Mouse (Mus musculus) embryonic facial prominence, embryonic 14.5 days (tissue): ENCODE results near the gene Tctn1. TPM values are rescaled to one million over a fixed set of nuclear protein-coding genes. Genes with fewer than 3 reads are reported as not detected.

Experiments
- ATAC-seq: fragments of 200-750 bp; cut with Nextera tagmentation; 2 replicates; pipeline ENCODE4 v1.8.0; 2017; ENCODE audit warnings: low read depth, moderate number of reproducible peaks, moderate TSS enrichment
- DNase-seq: peaks from one replicate; pipeline ENCODE4 v3.0.0-alpha.2; 2015; ENCODE audit warnings: low spot score
- H3K27ac ChIP-seq: fragments of 300-500 bp; sonication (generic); replicated peaks from 2 replicates; pipeline ENCODE4 v1.5.1; 2014; ENCODE audit warnings: low read depth, mild to moderate bottlenecking, low read length, moderate library complexity
- H3K27me3 ChIP-seq: fragments of 300-500 bp; sonication (generic); replicated peaks from 2 replicates; pipeline ENCODE4 v1.6.1; 2014; ENCODE audit warnings: low read length; ENCODE audit not compliant: control insufficient read depth, insufficient read depth
- H3K36me3 ChIP-seq: fragments of 300-500 bp; sonication (generic); 2 replicates; pipeline ENCODE4 v1.6.1; 2014; ENCODE audit warnings: low read length, mixed read lengths; ENCODE audit not compliant: control insufficient read depth, insufficient read depth
- H3K4me1 ChIP-seq: fragments of 300-500 bp; sonication (generic); 2 replicates; pipeline ENCODE4 v1.6.1; 2014; ENCODE audit warnings: antibody characterized with exemption, low read length; ENCODE audit not compliant: control insufficient read depth, insufficient read depth
- H3K4me2 ChIP-seq: fragments of 300-500 bp; sonication (generic); 2 replicates; pipeline ENCODE4 v1.6.1; 2014; ENCODE audit warnings: low read depth, mild to moderate bottlenecking, low read length, moderate library complexity, mixed read lengths
- H3K4me3 ChIP-seq: fragments of 300-500 bp; sonication (generic); 2 replicates; pipeline ENCODE4 v1.5.1; 2014; ENCODE audit warnings: low read depth, mild to moderate bottlenecking, low read length
- H3K9ac ChIP-seq: fragments of 300-500 bp; sonication (generic); 2 replicates; pipeline ENCODE4 v1.6.1; 2014; ENCODE audit warnings: low read depth, mild to moderate bottlenecking, low read length, moderate library complexity, mixed read lengths
- H3K9me3 ChIP-seq: fragments of 300-500 bp; sonication (generic); 2 replicates; pipeline ENCODE4 v1.6.1; 2016; ENCODE audit warnings: low read length; ENCODE audit not compliant: control insufficient read depth
- WGBS: fragments of 180-500 bp; shearing (Covaris S2); extraction: QIAGEN DNeasy Blood & Tissue Kit; methylation state at CpG from one replicate; pipeline ENCODE4 v1.1.7; 2014; 5-methylcytosine and 5-hydroxymethylcytosine counted together
- polyA plus RNA-seq: library from polyadenylated mRNA; unstranded; fragments of >200 nt; fragmentation: Nextera tagmentation; extraction: Ambion mirVana; gene quantifications from 2 replicates; pipeline ENCODE4 v1.2.1, GENCODE M21; 2014

The Tctn1 gene
- polyA plus RNA-seq, 1 experiment from 2014 or later = 5.1 TPM

DNA sequence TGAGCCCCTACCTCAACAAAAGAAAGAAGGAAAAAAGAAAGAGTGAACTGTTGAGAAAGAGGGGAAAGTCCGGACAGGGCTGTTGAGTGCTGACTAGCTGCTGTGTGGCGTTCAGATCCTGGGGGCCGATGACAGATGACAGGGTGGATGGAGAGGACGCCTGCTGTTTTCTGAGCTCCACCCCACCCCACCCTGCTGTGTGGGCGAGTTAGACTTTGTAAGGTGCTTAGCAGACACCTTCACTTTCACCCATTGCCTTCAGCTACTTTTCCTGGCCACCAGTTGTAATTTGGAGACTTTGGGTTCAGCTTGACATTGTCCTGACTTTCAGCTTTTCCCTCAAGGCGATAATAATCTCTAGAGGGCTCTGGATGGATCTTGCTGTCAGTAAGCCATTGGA lies 26.9 kb upstream of the Tctn1 start:
- H3K9me3 ChIP-seq = 0 out of 2 replicates have a peak, but pooled peaks cover 4% of the 10 kb centered on the region
- ATAC-seq (no peak), DNase-seq (no peak)
- H3K4me2 ChIP-seq = no peak overlapping the region
- H3K36me3 ChIP-seq = 0 out of 2 replicates have a peak, but pooled peaks cover 14% of the 10 kb centered on the region
- no peak overlapping the region for H3K4me3 ChIP-seq
- H3K27ac ChIP-seq = no peak overlapping the region
- WGBS = 54% methylated on average over 6 of the region's 6 CpGs
- H3K9ac ChIP-seq = no peak overlapping the region
- H3K4me1 ChIP-seq = peaks cover 2% of the 10 kb centered on the region; the same call in 1 of the 2 replicates
- no peaks in the 10 kb centered on the region for H3K27me3 ChIP-seq

GRCm38 (mm10) chr5:122288147-122288811 lies 24.0 kb upstream of the Tctn1 start:
- no peak overlapping the region for H3K27ac ChIP-seq
- no peak overlapping the region for H3K4me2 ChIP-seq
- 0 out of 2 replicates have a peak, but pooled peaks cover 14% of the 10 kb centered on the region for H3K36me3 ChIP-seq
- H3K4me3 ChIP-seq = no peak overlapping the region
- H3K4me1 ChIP-seq = peaks cover 12% of the 10 kb centered on the region
- H3K9me3 ChIP-seq = 0 out of 2 replicates have a peak, but pooled peaks cover 4% of the 10 kb centered on the region
- H3K9ac ChIP-seq = no peak overlapping the region
- ATAC-seq = no peak
- DNase-seq = no peak
- H3K27me3 ChIP-seq = no peaks in the 10 kb centered on the region
- 85% methylated on average over 4 of the region's 4 CpGs for whole genome bisulfite sequencing

- ATAC-seq = no peak
These were observed 22.8 kb upstream of the Tctn1 start for GRCm38 (mm10) chr5:122287026-122287425.

GRCm38 (mm10) chr5:122286191-122286590 lies 21.9 kb upstream of the Tctn1 start:
- Histone ChIP-seq H3K9me3 (0 out of 2 replicates have a peak, but pooled peaks cover 4% of the 10 kb centered on the region), H3K4me1 (peaks cover 12% of the 10 kb centered on the region), H3K27me3 (no peaks in the 10 kb centered on the region), H3K4me2 (peak overlapping the region; percentile 99; the same call in 1 of the 2 replicates), H3K27ac (no peak overlapping the region), H3K4me3 (0 out of 2 replicates have a peak overlapping the region, but pooled peaks have one; percentile 3), H3K36me3 (0 out of 2 replicates have a peak, but pooled peaks cover 14% of the 10 kb centered on the region), H3K9ac (no peak overlapping the region)
- DNase-seq (no peak), ATAC-seq (no peak)
- WGBS = 87% methylated on average over 10 of the region's 10 CpGs

More at GRCm38 (mm10) chr5:122287026-122287425, 22.8 kb upstream of the Tctn1 start:
- no peak for DNase-seq
- H3K27me3 ChIP-seq = no peaks in the 10 kb centered on the region
- no peak overlapping the region for H3K4me2 ChIP-seq
- 0 out of 2 replicates have a peak, but pooled peaks cover 4% of the 10 kb centered on the region for H3K9me3 ChIP-seq
- no peak overlapping the region for H3K4me3 ChIP-seq
- 79% methylated on average over 4 of the region's 4 CpGs for WGBS
- H3K9ac ChIP-seq = no peak overlapping the region
- H3K4me1 ChIP-seq = peaks cover 12% of the 10 kb centered on the region
- no peak overlapping the region for H3K27ac ChIP-seq
- 0 out of 2 replicates have a peak, but pooled peaks cover 14% of the 10 kb centered on the region for H3K36me3 ChIP-seq

DNA sequence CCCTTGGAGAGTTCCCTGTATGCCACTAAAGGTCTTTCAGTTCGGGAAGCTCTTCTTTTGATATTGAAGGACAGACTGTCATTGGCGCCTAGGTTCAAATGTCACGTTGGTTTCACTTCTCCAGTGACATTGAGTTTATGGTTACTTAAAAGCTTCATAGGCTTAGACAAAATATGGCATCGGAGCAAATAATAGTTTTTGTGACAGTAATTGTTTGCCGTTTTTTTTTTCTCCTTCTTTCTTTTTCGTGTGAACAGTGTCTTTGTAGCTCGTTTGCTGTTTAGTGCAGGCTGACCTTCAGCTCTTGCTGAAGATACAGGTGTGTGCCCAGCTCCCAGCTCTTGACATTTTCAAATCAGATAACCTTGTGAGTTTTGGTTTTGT lies 21.5 kb upstream of the Tctn1 start:
- Histone ChIP-seq H3K4me3 (peak overlapping the region; percentile 97), H3K27ac (no peak overlapping the region), H3K9ac (peak overlapping the region; percentile 88; the same call in 1 of the 2 replicates), H3K36me3 (0 out of 2 replicates have a peak, but pooled peaks cover 14% of the 10 kb centered on the region), H3K27me3 (no peaks in the 10 kb centered on the region), H3K4me1 (peaks cover 14% of the 10 kb centered on the region), H3K4me2 (peak overlapping the region; percentile 99), H3K9me3 (0 out of 2 replicates have a peak, but pooled peaks cover 4% of the 10 kb centered on the region)
- no peak for DNase-seq
- 60% methylated on average over 7 of the region's 7 CpGs for WGBS
- no peak for ATAC-seq

DNA sequence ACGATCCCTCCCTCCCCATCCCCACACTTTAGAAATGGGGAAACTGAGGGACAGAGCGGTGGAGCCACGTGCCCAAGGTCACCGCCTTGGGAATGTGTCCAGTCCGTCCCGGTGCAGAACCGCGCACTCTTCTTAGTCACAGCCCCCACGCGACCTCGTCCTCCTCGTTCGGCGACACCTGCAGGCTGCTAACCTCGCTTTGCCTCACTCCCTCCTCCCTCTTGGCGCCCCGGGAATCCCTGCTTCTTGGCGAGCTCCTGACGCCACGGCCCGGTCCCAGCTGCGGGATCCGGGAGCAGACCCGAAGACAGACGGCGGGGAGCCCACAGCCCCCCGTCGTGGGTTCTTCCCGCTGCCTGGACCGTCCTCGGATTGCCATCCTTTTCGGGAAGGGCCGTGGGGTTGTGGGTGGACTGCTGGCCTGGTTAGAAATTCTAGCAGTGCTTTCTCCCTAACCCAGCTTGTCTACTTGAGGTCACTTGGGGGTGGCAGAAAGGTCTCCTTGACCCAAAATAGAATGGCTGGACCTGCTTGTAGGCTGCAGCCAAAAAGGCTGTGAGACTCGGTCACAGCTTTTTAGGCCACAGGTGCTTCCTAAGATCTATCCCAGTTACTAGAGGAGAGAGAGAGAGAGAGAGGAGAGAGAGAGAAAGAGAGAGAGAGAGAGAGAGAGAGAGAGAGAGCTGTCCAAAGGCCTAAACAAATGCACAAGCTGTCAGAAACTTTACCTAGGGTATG lies 20.9 kb upstream of the Tctn1 start:
- no peak for ATAC-seq
- Histone ChIP-seq H3K9me3 (0 out of 2 replicates have a peak, but pooled peaks cover 3% of the 10 kb centered on the region), H3K36me3 (0 out of 2 replicates have a peak, but pooled peaks cover 14% of the 10 kb centered on the region), H3K27ac (no peak overlapping the region; the same call in 1 of the 2 replicates), H3K4me2 (peak overlapping the region; percentile 99), H3K9ac (peak overlapping the region; percentile 88), H3K4me1 (peaks cover 19% of the 10 kb centered on the region), H3K4me3 (peak overlapping the region; percentile 97), H3K27me3 (no peaks in the 10 kb centered on the region)
- DNase-seq = peak; percentile 55
- WGBS = under 1% methylated on average over 19 of the region's 34 CpGs

GRCm38 (mm10) chr5:122284183-122285028 lies 20.1 kb upstream of the Tctn1 start, which contains the start of gene Pptc7:
Pptc7 (plus strand) TSS chr5:122284365.
- no peaks in the 10 kb centered on the region for H3K27me3 ChIP-seq
- H3K4me1 ChIP-seq = peaks cover 21% of the 10 kb centered on the region
- peak within 1 kb of the TSS; percentile 97 for H3K4me3 ChIP-seq
- 0 out of 2 replicates have a peak, but pooled peaks cover 11% of the 10 kb centered on the region for H3K36me3 ChIP-seq
- peak; percentile 94 for ATAC-seq
- no peaks in the 10 kb centered on the region for H3K9me3 ChIP-seq
- peak within 1 kb of the TSS; percentile 72 for H3K27ac ChIP-seq
- under 1% methylated on average over 15 of the region's 114 CpGs for WGBS
- H3K4me2 ChIP-seq = peak within 1 kb of the TSS; percentile 99
- peak; percentile 96 for DNase-seq
- peak within 1 kb of the TSS; percentile 88 for H3K9ac ChIP-seq

GRCm38 (mm10) chr5:122283828-122284182 lies 19.5 kb upstream of the Tctn1 start:
- Histone ChIP-seq H3K4me2 (peak overlapping the region; percentile 99), H3K27ac (no peak overlapping the region), H3K4me1 (peaks cover 21% of the 10 kb centered on the region), H3K9ac (no peak overlapping the region), H3K9me3 (no peaks in the 10 kb centered on the region), H3K36me3 (0 out of 2 replicates have a peak, but pooled peaks cover 7% of the 10 kb centered on the region), H3K27me3 (no peaks in the 10 kb centered on the region), H3K4me3 (peak overlapping the region; percentile 97)
- WGBS = 12% methylated on average over 2 of the region's 2 CpGs
- ATAC-seq (no peak), DNase-seq (no peak)
